Mouse (Mus musculus) megakaryocyte, embryonic 14.5 days (primary cell): Measurements from ENCODE around the gene Fto. TPM values are rescaled to one million over a fixed set of nuclear protein-coding genes. Genes with fewer than 3 reads are reported as not detected.

Experiments used
- H3K27me3 ChIP-seq: replicated peaks from 2 replicates; pipeline ENCODE3; 2012; ENCODE audit warnings: inconsistent platforms
- H3K36me3 ChIP-seq: replicated peaks from 2 replicates; pipeline ENCODE3; 2012; ENCODE audit warnings: low read length, inconsistent platforms, mixed read lengths
- H3K4me1 ChIP-seq: 2 replicates; pipeline ENCODE4 v1.6.1; 2012; ENCODE audit warnings: inconsistent platforms
- H3K4me3 ChIP-seq: replicated peaks from 2 replicates; pipeline ENCODE3; 2012; ENCODE audit warnings: moderate library complexity, mild to moderate bottlenecking, inconsistent platforms
- H3K9me3 ChIP-seq: 2 replicates; pipeline ENCODE4 v1.6.1; 2012; ENCODE audit warnings: inconsistent platforms
- FLI1 ChIP-seq: IDR thresholded peaks from 2 replicates; pipeline ENCODE4 v1.6.1; 2012; ENCODE audit warnings: low read length, inconsistent platforms, mixed read lengths
- GATA1 ChIP-seq: IDR thresholded peaks from 3 replicates; pipeline ENCODE4 v1.6.1; 2012; ENCODE audit warnings: mixed read lengths, low read length, inconsistent platforms, borderline replicate concordance
- polyA plus RNA-seq: library from polyadenylated mRNA; stranded (reverse); fragments of >175 nt; gene quantifications from 2 replicates; pipeline ENCODE4 v1.2.3, GENCODE M21; 2012; ENCODE audit warnings: low replicate concordance; ENCODE audit not compliant: insufficient read depth

Gene Fto
- polyA plus RNA-seq, 1 experiment, result 9.5 TPM

DNA sequence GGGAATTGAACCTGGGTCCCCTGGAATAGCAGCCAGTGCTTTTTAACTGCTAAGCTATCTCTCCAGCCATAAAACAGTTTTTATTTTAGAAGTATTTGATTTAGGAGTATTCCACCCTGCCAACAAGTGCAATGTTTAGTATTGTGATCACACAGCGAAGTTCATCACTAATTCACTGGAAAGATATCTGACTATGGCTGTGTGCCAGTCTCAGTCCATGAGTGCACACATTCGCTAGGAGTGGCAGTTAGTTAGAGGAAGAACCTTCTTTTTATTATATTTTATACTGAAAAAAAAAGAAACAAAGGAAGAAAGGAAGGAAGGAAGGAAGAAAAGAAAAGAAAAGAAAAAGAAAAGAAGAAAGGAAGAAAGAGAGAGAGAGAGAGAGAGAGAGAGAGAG is 174.1 kb downstream of the Fto start:
- no peaks in the 10 kb centered on the region for H3K9me3 ChIP-seq
- no peaks in the 10 kb centered on the region for H3K4me1 ChIP-seq
- no peaks in the 10 kb centered on the region for H3K27me3 ChIP-seq
- TF ChIP-seq FLI1 (no peak), GATA1 (no peak)
- peaks cover 39% of the 10 kb centered on the region for H3K36me3 ChIP-seq
- no peak overlapping the region for H3K4me3 ChIP-seq

DNA sequence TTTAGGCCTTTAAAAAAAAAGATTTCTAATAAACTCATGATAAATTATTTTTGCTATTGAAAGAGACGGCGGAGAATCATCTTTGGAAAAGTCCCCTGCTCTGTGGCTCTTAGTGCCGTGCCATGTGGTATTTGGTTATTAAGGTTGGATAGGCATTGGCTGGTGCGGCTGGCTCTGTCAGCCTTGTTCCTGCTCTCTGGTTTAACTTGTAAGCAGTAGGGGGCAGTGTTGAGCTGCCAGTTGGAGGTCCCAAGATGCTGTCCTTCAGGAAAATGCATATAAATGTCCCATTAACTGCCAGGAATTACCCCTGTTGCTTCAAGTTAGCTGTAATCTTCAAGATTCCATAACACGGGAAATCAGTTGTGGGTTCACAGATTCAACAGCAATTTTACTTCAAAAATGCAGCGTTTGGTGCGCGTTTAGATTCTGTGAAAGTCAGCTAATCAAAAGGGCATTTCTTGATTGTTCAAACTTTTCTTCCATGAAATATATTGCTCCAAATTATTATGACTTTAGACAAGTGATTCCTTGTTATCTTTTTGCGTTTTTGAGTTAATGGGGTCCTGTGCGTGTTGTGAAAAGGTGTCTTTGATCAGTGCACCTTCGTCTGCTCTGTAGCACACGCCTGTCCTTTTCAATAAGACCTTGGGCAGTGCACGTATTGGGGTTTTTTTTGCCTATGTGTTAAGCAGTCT is 174.9 kb downstream of the Fto start:
- Histone ChIP-seq H3K4me1 (no peaks in the 10 kb centered on the region), H3K4me3 (no peak overlapping the region), H3K36me3 (peaks cover 31% of the 10 kb centered on the region), H3K9me3 (no peaks in the 10 kb centered on the region), H3K27me3 (no peaks in the 10 kb centered on the region)
- TF ChIP-seq GATA1 (no peak), FLI1 (no peak)

DNA sequence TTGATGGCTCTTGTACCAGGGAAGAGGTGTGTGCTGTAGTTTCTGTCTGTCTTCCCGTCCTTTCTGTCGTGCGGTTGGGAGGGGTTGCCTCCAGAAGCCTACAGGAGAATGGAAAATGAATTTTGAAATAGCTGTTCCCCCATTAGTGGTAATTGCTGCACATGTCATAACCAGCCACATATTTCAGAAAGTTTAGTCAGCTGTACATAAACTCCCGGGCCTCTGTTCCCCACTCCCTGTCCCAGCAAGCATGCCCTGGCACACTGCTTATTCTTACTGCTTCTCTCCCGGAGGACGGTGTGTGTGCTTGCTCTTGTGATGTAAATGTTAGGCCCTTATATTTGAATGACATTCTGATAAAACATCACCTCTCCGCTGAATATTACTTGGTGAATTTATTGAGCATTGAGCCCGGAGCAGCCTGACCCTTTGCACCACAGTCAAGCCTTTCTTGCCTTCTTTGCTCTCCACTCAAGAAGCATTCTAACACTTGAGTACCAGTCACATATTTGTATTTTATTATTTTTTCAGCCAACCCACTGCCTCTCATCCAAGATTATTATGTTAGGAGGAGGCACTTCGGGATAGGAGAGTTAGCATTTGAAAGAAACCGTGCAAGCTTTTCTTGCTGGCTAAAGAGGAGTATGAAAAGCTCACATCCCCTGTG is 175.6 kb downstream of the Fto start:
- H3K36me3 ChIP-seq, result peaks cover 29% of the 10 kb centered on the region
- no peaks in the 10 kb centered on the region for H3K4me1 ChIP-seq
- no peaks in the 10 kb centered on the region for H3K9me3 ChIP-seq
- TF ChIP-seq FLI1, result no peak
- TF ChIP-seq GATA1, result no peak
- no peaks in the 10 kb centered on the region for H3K27me3 ChIP-seq
- no peak overlapping the region for H3K4me3 ChIP-seq

DNA sequence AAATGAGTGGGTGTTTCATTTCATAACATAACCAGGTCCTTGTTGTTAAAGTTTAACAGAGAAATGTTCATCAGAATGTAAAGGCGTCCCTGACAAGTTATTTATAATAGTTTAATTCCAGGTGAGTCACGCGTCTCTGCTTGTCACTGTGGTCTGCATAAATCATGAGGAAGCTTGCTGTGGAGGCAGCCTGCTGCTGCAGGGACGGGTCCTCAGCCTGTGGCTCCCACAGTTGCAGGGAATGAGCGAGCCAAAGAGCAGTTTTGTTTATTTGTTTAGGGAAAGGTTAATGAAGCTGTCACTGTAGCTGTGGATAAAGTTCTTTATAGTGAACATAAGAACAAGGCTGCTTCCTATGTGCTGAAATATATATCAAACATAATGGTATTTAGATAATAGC is 176.7 kb downstream of the Fto start:
- TF ChIP-seq GATA1 (no peak), FLI1 (no peak)
- no peaks in the 10 kb centered on the region for H3K4me1 ChIP-seq
- H3K27me3 ChIP-seq, result no peaks in the 10 kb centered on the region
- no peak overlapping the region for H3K4me3 ChIP-seq
- H3K36me3 ChIP-seq, result peaks cover 23% of the 10 kb centered on the region
- H3K9me3 ChIP-seq, result no peaks in the 10 kb centered on the region

DNA sequence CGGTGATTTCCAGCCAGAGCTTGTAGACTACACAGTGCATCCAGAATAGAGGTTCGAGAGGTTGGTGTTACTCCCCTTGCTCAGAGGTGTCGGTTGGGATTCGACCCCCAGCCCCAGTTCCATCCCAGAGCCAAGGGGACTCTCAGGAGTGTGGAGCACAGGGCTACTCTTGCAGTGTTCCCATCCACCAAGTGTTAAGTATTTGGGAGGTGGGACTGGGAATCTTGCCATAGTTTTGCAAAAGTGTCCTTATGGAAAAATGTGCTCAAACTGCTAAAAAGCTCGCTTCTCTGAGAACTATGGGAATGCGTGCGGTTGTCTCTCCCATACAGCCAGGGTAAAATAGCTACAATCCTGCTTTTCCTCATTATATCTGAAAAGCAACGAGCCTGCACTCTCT is 180.0 kb downstream of the Fto start:
- TF ChIP-seq GATA1, result no peak
- TF ChIP-seq FLI1, result no peak
- Histone ChIP-seq H3K36me3 (peaks cover 7% of the 10 kb centered on the region), H3K4me3 (no peak overlapping the region), H3K4me1 (no peaks in the 10 kb centered on the region), H3K27me3 (no peaks in the 10 kb centered on the region), H3K9me3 (no peaks in the 10 kb centered on the region)

DNA sequence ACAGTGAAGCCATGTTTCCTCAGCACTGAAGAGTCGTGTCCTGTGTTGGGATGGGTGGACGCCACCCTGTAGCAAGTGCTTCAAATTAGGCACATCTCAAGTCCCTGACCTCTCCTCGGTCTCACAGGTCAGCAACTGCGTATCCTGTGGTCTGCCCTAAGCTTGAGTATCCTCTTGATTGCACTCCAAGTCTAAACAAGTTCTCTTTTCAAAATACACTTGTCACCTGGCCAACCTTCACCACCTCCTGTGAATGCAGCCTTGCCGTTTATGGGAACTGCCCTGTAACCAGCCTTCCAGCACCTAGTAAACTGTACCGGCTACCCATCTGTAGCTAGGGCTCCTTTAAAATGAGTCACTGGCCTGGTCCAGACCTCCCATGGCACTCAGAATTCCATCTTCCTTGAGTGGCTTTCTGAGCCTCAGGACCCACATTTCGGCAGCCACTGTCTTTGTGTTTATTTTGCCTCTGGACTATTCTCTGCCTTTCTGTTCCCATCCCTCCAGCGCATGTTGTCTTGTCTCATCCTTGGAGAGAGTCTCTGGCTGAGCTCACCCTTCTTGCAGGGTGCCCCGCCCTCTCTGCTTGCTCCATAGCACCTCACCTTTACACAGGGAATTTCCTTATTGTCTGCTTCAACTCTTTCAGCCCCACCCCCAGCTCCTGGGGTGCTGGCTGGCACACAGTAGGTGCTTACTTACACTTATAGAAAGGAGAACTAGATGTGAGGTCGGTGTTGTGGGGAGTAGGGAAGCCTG is 181.4 kb downstream of the Fto start:
- Histone ChIP-seq H3K4me3 (no peak overlapping the region), H3K4me1 (peaks cover 4% of the 10 kb centered on the region; the same call in 1 of the 2 replicates), H3K27me3 (no peaks in the 10 kb centered on the region), H3K36me3 (peaks cover 10% of the 10 kb centered on the region), H3K9me3 (no peaks in the 10 kb centered on the region)
- TF ChIP-seq GATA1, result no peak
- TF ChIP-seq FLI1, result no peak

DNA sequence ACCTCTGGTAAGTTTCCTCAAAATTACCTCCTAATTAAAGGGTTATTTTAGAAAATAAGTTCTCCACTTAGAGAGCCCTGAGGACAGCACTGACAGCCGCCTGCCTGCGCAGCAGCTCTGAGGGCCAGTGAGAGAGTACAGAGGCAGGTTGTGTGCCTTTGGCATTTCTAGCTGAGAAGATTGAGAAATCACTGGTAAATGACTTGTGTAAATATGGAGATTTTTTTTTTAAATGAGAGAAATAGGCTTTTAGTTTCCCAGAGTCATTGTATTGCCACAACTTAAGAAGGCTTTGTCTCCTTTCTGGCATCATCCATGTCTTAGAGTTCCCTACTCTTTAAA is 181.9 kb downstream of the Fto start:
- Histone ChIP-seq H3K27me3 (no peaks in the 10 kb centered on the region), H3K4me1 (peaks cover 4% of the 10 kb centered on the region; the same call in 1 of the 2 replicates), H3K36me3 (peaks cover 10% of the 10 kb centered on the region), H3K9me3 (no peaks in the 10 kb centered on the region), H3K4me3 (no peak overlapping the region)
- TF ChIP-seq FLI1 (no peak), GATA1 (no peak)

DNA sequence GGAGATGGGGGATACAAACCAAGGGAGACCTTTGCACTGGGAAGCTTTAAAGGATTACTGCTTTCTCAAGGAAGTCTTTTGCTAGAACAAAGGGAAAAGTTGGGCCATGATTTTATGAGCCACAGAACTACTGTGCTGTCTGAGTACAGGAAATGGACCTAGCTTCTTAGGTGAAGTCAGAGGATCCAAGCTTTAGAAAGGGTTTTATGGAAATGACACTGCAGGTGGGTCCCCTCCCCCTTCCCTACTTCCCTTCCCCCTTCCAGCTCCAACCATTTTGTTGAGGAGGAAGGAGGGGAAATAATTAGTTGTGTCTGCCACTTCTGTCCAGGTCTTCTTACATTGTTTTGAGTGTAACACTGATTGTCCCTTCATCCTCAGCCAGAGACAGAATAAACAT is 182.7 kb downstream of the Fto start:
- no peaks in the 10 kb centered on the region for H3K9me3 ChIP-seq
- H3K36me3 ChIP-seq, result peaks cover 13% of the 10 kb centered on the region
- no peak overlapping the region for H3K4me3 ChIP-seq
- peaks cover 4% of the 10 kb centered on the region; the same call in 1 of the 2 replicates for H3K4me1 ChIP-seq
- TF ChIP-seq FLI1 (no peak), GATA1 (no peak)
- no peaks in the 10 kb centered on the region for H3K27me3 ChIP-seq

DNA sequence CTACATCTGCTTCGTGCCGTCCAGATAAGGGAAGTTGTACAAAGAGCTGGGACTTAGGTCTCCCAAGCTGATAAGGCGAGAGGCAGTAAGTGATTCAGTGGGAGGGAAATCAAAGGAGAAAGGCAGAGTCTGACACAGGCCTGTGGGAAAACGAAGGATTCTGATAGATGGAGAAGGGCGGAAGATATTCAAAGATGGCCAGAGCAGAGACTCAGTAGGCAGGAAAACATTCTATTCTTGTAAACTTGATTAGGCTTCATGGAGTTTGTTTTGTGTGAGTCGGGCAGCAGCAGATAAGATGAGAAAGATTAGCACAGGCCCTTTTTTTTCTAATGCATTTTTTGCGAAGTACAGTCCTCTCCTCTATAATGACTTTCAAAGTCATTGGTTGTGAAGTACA is 183.6 kb downstream of the Fto start:
- Histone ChIP-seq H3K9me3 (no peaks in the 10 kb centered on the region), H3K36me3 (peaks cover 20% of the 10 kb centered on the region), H3K27me3 (no peaks in the 10 kb centered on the region), H3K4me1 (peaks cover 4% of the 10 kb centered on the region; the same call in 1 of the 2 replicates), H3K4me3 (no peak overlapping the region)
- TF ChIP-seq FLI1 (no peak), GATA1 (no peak)

DNA sequence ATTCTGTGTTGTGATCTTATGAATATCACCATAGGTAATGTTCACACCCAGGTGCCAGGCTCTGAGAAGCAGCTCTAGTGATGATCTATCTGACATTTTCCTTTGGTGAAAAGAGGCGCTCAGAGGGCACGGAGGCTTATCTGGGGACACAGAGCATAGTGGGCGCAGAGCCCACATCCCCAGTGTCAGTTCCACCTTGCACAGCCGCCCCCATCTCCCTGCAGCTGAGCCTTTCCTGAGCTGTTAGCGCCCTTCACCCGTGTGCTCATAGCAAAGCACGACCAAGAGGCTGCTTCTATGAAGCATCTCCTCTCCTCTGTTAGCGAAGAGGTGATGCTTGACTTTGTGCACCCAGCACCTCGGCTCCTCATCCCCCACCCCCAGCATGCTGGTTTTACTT is 185.3 kb downstream of the Fto start:
- Histone ChIP-seq H3K4me1 (peaks cover 7% of the 10 kb centered on the region; the same call in 1 of the 2 replicates), H3K36me3 (peaks cover 26% of the 10 kb centered on the region), H3K4me3 (no peak overlapping the region), H3K27me3 (no peaks in the 10 kb centered on the region), H3K9me3 (no peaks in the 10 kb centered on the region)
- TF ChIP-seq FLI1 (no peak), GATA1 (no peak)
